Mouse (Mus musculus) gastrocnemius, postnatal 36 days (tissue): Measurements from ENCODE around the gene Uhrf1bp1l. TPM values are rescaled to one million over a fixed set of nuclear protein-coding genes. Genes with fewer than 3 reads are reported as not detected.

Experiments
- DNase-seq, 2 experiments: peaks; one replicate each; pipeline ENCODE4 v3.0.0; 2022
- intact Hi-C: fragments of 180-260 bp; cut with DNase I; formaldehyde crosslinking; loops from one replicate; pipeline ENCODE4 v1.15.1; 2025
- total RNA-seq, 2 experiments: library from RNA; stranded (reverse); gene quantifications; 2 replicates each; pipeline ENCODE4 v1.2.3; 2021

The Uhrf1bp1l gene
- total RNA-seq, 2 experiments from 2014 or later, result 14.8 to 17.2 TPM

- DNase-seq, result no peak
- intact Hi-C loops, result no loop called here
Measured at GRCm38 (mm10) chr10:89832334-89832733, 87.5 kb downstream of the Uhrf1bp1l start.

GRCm38 (mm10) chr10:89833166-89833565, 88.4 kb downstream of the Uhrf1bp1l start:
- no peak for DNase-seq
- intact Hi-C loops, result no loop called here

DNA sequence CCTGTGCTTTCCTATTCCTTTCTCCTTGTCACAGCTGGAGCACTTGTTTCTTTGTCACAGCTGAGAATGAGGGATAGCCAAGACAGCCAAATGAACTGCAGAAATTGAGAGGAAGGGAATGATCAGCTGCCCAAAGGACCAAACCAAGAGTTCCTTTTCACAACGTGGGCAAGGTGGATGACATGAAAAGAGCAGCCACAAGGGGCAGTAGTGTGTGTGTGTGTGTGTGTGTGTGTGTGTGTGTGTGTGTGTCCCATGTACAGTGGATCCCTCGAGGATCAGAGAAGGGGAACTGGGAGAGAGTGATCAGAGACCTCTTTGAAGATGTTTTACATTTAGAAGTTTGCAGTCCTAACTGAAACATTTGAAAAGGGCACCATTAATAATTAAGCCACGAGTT, 92.7 kb downstream of the Uhrf1bp1l start:
- intact Hi-C loops, result no loop called here
- DNase-seq, result no peak

- intact Hi-C loops, result no loop called here
- DNase-seq, result no peak
Measured at GRCm38 (mm10) chr10:89838834-89839233, 94.0 kb downstream of the Uhrf1bp1l start.

- DNase-seq, result no peak
- intact Hi-C loops, result no loop called here
Measured at GRCm38 (mm10) chr10:89850951-89851350, 106.2 kb downstream of the Uhrf1bp1l start.

GRCm38 (mm10) chr10:89855251-89855875, 110.6 kb downstream of the Uhrf1bp1l start:
- no peak for DNase-seq
- intact Hi-C loops, result no loop called here

DNA sequence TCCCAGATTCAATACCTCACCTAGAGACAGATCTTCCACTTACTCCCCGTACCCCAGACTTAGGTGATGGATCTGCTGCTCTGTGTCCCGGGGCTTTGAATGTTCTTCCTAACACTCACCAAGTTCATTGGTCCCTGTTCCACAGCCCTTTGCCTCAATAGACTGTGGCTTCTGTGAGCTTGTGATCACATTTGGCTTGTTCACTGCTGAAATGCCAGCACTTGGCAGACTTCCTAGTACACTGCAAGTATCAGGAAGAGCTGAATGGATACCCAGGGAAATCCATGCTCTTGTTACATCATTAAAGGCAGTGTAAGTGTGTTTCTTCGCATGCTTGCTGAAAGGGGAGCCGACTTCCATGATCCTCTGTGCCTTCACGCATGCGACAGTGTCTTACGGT, 111.5 kb downstream of the Uhrf1bp1l start:
- DNase-seq, result no peak

DNA sequence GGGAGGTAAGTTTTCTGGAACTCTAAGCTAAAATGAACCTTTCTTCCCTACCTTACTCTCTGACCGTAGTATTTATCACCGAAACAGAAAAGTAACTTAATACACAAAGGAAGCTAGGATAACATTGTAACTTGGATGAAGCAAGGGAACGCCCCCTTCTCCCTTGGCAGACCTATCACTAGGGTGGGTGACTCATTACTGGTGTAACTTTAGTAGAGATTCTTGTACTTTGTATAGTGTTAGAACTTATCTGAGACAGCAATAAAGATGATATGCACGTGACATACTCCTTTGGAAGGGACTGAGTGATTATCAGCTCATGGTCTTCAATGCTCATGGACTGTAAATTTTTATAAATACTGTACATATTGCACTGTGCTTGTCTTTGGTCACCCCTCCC, 123.4 kb downstream of the Uhrf1bp1l start:
- no peak for DNase-seq
- intact Hi-C loops, result no loop called here

More for the DNA sequence above, 111.5 kb downstream of the Uhrf1bp1l start:
- intact Hi-C loops, result no loop called here

DNA sequence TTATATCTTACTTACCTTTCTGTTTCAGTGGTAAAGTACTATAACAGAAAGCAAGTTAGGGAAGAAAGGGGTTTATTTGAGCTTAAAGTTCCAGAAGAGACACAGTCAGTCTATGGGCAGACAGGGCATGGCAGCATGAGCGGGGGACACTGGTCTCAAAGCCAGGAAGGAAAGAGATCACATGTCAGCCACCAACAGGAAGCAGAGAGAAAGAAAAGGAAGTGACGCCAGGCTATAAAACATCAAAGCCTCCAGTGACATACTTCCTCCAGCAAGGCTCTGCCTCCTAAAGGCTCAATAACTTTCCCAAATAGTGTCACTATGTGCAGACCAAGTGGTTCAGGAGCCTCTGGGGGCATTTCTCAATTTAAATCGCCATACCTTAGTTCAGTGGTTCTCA, 124.0 kb downstream of the Uhrf1bp1l start:
- intact Hi-C loops, result no loop called here
- no peak for DNase-seq

Other genes with a start within 250 kb of the Uhrf1bp1l start
- not detected for gene Nr1h4, start 211.4 kb upstream of the Uhrf1bp1l start, total RNA-seq
- not detected for gene Slc17a8, start 123.7 kb upstream of the Uhrf1bp1l start, total RNA-seq
- gene Scyl2, start 58.7 kb upstream of the Uhrf1bp1l start, total RNA-seq, result 10 to 100 TPM; 12.1 to 12.6 TPM
- 1 to 10 TPM; 5.4 to 5.7 TPM for gene Actr6, start 12.7 kb upstream of the Uhrf1bp1l start, total RNA-seq
- gene Anks1b, start 128.5 kb downstream of the Uhrf1bp1l start, total RNA-seq, result under 1 TPM in 1 of 2 experiments, not detected in 1; 0.20 TPM